Mouse (Mus musculus) neural tube, postnatal 0 days (tissue): ENCODE measurements around the gene Rab4b. TPM values are rescaled to one million over a fixed set of nuclear protein-coding genes. Genes with fewer than 3 reads are reported as not detected.

Experiments used
- microRNA counts: library from miRNA; unstranded; fragments of <30 nt; microRNA quantifications from one replicate; lab custom pipeline; 2015
- microRNA-seq: library from miRNA; unstranded; fragments of <30 nt; microRNA quantifications from one replicate; pipeline ENCODE4, GENCODE M21; 2016
- polyA plus RNA-seq: library from polyadenylated mRNA; unstranded; fragments of >200 nt; fragmentation: Nextera tagmentation; extraction: Ambion mirVana; gene quantifications from 2 replicates; pipeline ENCODE4 v1.2.1, GENCODE M21; 2015

The Rab4b gene
- 130 and 136 TPM in 2 replicates for polyA plus RNA-seq

DNA sequence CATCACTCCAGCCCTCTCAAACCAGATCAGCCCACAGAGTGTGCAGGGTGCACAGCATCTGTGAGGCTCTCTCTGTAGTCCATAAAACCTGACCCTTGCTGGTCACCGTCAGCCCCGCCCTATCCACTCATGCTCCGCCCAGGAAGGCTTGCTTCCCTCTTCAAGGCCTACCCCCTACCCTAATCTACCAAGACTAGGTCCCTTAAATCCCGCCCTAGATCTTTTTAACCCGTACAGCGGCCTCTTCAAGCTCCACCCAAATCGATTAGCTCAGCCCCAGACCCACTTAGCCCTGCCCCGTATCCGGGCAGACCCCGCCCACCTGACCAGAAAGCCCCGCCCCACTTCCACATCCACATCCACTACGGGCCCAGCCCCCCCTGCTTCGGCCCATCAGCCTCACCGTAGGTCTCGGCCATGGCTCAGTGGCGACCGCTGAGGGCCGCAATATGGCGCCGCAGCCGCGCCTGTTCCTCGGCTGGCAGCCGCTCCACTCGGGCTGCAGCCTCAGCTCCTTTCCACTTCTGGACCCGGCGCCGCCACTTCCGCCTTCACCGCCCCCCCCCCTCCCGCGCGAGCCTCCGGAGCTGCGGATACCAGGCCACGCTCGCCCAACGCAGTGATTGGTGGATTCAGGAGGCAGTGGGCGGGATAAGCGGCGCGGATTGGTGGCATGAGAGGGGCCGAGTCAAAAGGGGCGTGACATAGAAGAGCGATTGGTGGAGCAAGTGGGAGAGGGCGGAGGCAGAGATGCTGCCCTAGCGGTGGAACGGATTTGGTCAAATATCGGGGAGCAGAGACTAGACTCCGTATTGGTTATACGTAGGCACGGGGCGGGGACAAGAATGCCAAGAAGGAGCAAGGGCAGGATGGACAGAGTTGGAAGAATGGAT lies at the start of gene Rab4b:
Gene Rab4b (minus strand): TSS at position 573 of the 893 bp plus-strand sequence.

DNA sequence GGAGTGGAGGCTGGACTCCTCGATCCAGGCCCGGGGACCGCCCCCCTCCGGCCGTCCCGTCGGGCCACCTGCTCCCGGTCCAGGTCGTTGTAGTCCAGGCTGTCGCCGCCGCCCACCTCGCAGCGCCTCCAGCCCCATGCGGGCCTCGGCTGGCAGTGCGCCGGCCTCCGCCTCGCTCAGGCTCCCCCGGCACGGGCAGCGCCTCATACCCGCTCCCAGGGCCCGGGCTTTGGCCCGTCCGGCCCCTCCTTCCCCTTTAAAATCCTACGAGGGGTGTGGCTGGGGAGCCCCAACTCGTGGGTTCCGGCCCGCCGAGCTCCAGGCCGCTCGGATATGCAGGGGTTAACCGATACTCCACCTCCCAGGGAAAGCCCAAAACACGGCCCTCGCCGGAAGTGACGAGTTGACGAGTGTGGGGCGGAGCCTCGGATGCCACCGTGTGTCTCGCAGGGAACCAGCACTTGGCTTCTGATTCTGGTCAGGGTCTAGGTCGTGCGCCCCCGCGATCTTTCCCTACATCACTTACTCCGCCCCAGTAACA lies 49.7 kb upstream of the Rab4b start, which contains the start of gene Itpkc:
Gene Itpkc (minus strand): TSS at position 381 of the 541 bp plus-strand sequence.

DNA sequence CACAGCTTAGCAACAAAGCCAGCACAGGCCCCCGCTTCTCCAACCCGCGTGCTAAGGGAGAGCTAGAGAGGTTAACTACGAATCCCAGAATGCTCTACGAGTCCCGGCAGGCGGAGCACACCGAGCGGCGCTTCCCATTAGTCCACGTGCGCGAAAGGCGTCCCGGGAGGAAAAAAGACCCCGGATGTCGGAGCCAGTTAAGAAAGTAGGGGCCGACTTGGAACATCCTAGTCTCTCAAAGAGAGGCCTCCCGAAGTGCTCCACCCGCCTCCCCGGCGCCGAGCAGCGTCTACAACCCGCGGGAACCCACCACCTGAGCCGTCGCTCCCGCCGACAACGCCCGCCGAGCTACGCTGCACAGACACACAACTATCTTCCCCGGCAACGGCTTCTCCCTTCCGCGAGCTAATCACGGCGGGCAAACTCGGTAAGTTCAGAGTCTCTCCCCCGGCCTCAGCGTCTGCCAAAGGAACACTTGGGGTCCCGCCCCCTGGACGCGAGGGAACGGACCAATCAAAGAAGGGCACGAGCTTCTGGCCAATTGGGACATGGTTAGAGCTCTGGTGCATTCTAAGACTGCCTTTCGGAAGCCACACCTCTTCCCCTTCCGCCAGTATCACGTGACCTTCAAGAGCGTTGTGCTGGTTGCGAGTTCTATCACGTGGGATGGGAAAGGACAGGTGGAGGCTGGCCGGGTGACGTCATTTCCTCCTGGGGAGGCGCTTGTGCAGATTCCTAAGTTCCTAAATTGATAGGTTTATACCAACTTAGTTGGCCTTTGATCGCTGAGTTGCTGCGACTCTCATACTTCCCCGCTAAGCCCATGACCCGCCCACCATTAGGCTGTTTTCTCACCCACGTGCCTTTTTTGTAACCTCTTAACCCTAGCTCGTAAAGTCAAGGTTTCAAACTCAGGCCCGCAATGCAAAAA lies 17.2 kb upstream of the Rab4b start, which contains the start of the genes BC024978 and Snrpa:
Gene BC024978 (plus strand): TSS at position 101 of the 931 bp plus-strand sequence.
Gene Snrpa (minus strand): TSS at position 591 of the 931 bp plus-strand sequence.

DNA sequence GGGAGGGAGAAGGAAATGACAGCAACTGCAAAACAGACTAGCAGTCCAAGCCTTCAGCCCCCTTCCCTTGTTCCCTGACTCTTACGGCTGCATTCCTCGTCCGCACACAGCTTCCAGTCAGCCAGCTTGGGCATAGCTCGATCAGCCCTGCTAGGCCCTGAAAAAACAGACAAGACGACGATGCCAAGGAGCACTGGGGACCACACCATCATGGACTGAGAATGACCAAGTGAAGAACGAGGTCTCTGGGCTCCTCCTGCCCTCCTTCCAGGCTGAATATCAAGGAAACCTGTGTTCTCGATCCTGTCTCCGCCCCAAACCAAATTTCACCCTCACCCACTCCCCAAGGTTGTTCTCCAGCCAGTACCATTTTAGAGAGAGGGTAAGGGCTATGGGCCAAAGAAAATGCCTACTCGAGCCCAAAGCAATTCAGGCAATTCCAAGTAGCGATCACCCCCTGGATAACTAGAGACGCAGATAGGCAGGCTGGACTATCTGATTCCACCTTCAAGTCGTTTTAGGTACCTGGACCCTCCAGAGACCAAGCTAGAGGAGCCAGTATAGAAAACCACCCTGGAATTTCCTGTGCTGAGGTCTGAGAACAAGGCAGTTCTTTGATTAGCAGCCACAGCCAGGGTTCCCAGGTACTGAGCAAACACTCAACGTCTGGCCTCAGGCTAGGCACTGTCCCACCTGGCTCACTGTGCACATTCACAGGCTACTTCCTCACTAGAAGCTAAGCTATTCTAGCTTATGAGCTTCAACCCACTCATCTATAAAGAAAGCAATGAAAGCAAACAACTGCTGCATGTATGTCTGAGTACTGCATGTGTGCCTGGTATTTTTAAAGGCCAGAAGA lies 2.4 kb upstream of the Rab4b start, which contains the start of the genes Gm21983 and Mia:
Gene Gm21983 (minus strand): TSS at position 250 of the 859 bp plus-strand sequence.
Gene Mia (minus strand): TSS at position 321 of the 859 bp plus-strand sequence.

DNA sequence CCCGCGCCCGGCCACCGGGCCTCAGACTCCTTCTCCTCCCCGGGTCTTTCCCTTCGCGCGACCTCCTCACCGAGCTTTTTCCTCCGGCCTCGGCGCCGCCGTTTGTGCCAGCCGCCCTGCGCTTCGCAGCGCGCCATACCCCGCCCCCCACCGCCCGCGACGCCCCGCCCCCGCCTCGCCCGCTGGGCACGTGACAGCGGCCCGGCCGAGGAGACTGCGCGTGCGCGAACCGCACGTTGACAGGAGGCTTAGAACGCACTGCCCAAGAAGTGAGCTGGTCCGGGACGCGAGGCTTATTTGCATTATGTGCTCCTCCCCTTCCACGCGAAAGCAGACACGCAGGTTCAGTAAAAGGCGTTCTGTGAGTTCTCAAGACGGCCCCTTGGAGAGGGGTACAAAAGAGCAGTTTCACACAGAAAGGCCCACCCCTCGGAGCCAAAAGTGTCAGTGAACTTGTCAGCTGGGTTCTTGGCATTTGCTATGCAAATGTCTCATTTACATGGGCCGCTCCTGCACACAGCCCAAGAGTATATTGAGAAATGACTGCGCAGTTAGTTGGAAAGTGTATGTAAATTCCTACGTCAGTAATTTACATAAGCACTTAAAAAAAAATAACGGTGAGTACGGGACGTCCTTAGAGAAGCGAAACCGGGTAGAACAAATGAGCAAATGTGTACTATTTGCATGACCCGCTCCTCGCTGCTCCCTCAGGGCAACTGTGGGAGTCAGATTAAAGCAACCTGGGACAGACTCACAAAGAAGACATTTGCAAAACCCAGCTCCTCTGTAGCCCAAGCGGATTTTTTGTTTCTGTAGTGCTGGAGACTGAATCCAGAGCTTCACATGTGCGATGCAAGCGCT lies 11.9 kb downstream of the Rab4b start, which contains the start of gene Egln2:
Gene Egln2 (minus strand): TSS at position 189 of the 861 bp plus-strand sequence.

DNA sequence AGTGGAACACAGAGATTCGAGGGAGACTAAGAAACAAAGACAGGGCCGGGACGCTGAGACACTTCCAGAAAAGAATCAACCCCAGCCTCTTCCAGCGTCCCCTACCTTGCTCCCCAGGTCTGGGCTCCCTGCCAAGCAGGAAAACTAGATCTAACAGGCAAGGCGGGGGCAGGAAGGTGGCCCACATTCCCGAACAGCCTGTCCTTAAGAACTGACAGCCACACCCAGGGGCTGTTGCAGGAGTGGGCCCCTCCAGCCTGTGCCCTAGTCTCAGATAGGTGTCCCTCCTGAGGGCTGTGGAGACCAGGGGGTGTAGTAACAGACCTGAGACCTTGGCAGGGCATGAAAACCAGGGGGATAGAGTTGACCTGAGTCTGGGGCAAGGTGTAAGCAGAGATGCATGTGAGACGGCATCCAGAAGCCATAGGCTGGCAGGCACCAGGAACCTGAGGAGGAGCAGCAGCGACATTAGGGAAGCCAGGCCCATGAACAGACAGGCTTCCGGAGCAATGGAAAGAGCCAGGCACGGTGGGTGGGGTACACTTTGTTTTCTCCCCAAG lies 25.4 kb downstream of the Rab4b start, which contains the start of gene Cyp2t4:
Gene Cyp2t4 (plus strand): TSS at position 510 of the 560 bp plus-strand sequence.

DNA sequence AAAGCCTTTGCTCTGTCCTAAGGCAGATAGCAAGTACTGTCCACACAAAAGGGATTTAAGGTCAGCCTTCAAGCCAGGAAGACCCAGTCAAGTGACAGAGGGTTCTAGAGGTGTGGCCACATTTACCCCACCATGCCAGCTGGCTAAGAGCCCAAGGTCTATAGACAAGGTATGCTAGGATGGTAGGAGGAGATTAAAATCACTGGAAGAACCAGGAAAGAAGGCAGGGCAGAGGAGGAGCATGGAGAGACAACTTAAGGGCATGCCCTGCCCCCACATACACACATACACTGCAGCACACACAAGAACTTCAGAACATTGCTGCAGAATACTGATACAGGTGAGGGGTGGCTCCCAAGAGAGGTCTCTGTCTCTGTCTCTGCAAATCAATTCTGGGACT lies 59.0 kb downstream of the Rab4b start, which contains the start of gene Cyp2f2:
Gene Cyp2f2 (plus strand): TSS at position 234 of the 400 bp plus-strand sequence.

MicroRNA genes within 50 kb of the gene (microRNA counts, 519-probe panel; counts per million panel counts)
- 40.5 counts per million for microRNA mmu-miR-1191 (lab: Ali Mortazavi, UCI)

Small RNA genes within 50 kb of the gene (microRNA-seq; reads per million reads assigned to microRNA genes)
- not detected for gene Mir1191
- not detected for gene Mir3101

Other genes with a start within 250 kb of the Rab4b start
- not detected in 2 replicates for gene Cyp2a22, start 239.5 kb downstream of the Rab4b start, polyA plus RNA-seq
- gene Cyp2a12, start 149.8 kb downstream of the Rab4b start, polyA plus RNA-seq, result not detected in 2 replicates
- gene Cyp2f2, start 59.0 kb downstream of the Rab4b start, polyA plus RNA-seq, result not detected in 2 replicates
- 0.19 and 0.41 TPM in 2 replicates for gene Cyp2t4, start 25.2 kb downstream of the Rab4b start, polyA plus RNA-seq
- gene Egln2, start 12.1 kb downstream of the Rab4b start, polyA plus RNA-seq, result 83.1 and 87.9 TPM in 2 replicates
- not detected in 2 replicates for gene Gm21983, start 2.2 kb upstream of the Rab4b start, polyA plus RNA-seq
- 59.5 and 67.0 TPM in 2 replicates for gene Mia, start 2.3 kb upstream of the Rab4b start, polyA plus RNA-seq
- 2.1 and 2.3 TPM in 2 replicates for gene BC024978, start 16.9 kb upstream of the Rab4b start, polyA plus RNA-seq
- gene Snrpa, start 17.4 kb upstream of the Rab4b start, polyA plus RNA-seq, result 131 and 145 TPM in 2 replicates
- gene Itpkc, start 49.8 kb upstream of the Rab4b start, polyA plus RNA-seq, result 5.0 and 5.6 TPM in 2 replicates
- gene Coq8b, start 54.1 kb upstream of the Rab4b start, polyA plus RNA-seq, result 16.1 and 16.7 TPM in 2 replicates
- 57.0 and 57.6 TPM in 2 replicates for gene Numbl, start 79.5 kb upstream of the Rab4b start, polyA plus RNA-seq
- 11.5 and 15.6 TPM in 2 replicates for gene Ltbp4, start 158.8 kb upstream of the Rab4b start, polyA plus RNA-seq
- gene Shkbp1, start 177.1 kb upstream of the Rab4b start, polyA plus RNA-seq, result 16.3 and 17.5 TPM in 2 replicates
- not detected in 2 replicates for gene Gm20479, start 178.5 kb upstream of the Rab4b start, polyA plus RNA-seq